Mouse (Mus musculus): Measurements from ENCODE around the gene Dennd2c. TPM values are rescaled to one million over a fixed set of nuclear protein-coding genes. Genes with fewer than 3 reads are reported as not detected.
"Not testable (repeated sequence)": the region's sequence is repeated elsewhere in the genome, so short reads cannot be mapped to it uniquely, and the experiment has no call there.

The Dennd2c gene
- polyA plus RNA-seq, 1 experiment from 2014 or later: 7.8 TPM

- Histone ChIP-seq H3K4me1 (replicated peaks) (peaks cover 33% of the 10 kb centered on the region), H3K9me3 (replicated peaks) (no peaks in the 10 kb centered on the region), H3K27me3 (no peaks in the 10 kb centered on the region), H3K9ac (peak overlapping the region; percentile 22; the same call in 1 of the 2 replicates), H3K4me2 (peak overlapping the region; percentile 62), H3K36me3 (replicated peaks) (no peaks in the 10 kb centered on the region), H3K27ac (replicated peaks) (peak overlapping the region; percentile 88), H3K4me3 (replicated peaks) (peak overlapping the region; percentile 21)
- 18% methylated on average over 7 of the region's 7 CpGs for WGBS (ENCODE audit: insufficient replicate concordance)
- peak; percentile 99 for ATAC-seq (ENCODE audit: insufficient read depth)
These were observed 94.0 kb downstream of the Dennd2c start for GRCm38 (mm10) chr3:103196320-103196823.

GRCm38 (mm10) chr3:103199386-103199785 is 97.0 kb downstream of the Dennd2c start:
- ATAC-seq (ENCODE audit: insufficient read depth): no peak
- H3K27ac ChIP-seq (replicated peaks): no peak overlapping the region
- H3K4me2 ChIP-seq: no peak overlapping the region
- no peaks in the 10 kb centered on the region for H3K9me3 ChIP-seq (replicated peaks)
- no peaks in the 10 kb centered on the region for H3K27me3 ChIP-seq
- H3K4me3 ChIP-seq (replicated peaks): no peak overlapping the region
- no peak overlapping the region for H3K9ac ChIP-seq
- H3K36me3 ChIP-seq (replicated peaks): no peaks in the 10 kb centered on the region
- peaks cover 33% of the 10 kb centered on the region for H3K4me1 ChIP-seq (replicated peaks)
- WGBS (ENCODE audit: insufficient replicate concordance): 81% methylated on average over 5 of the region's 5 CpGs

GRCm38 (mm10) chr3:103201105-103201504 is 98.7 kb downstream of the Dennd2c start:
- not testable (repeated sequence) for ATAC-seq (ENCODE audit: insufficient read depth); H3K4me3 ChIP-seq (replicated peaks); H3K9ac ChIP-seq; H3K9me3 ChIP-seq (replicated peaks); H3K27ac ChIP-seq (replicated peaks); H3K27me3 ChIP-seq; H3K36me3 ChIP-seq (replicated peaks); H3K4me2 ChIP-seq
- H3K4me1 ChIP-seq (replicated peaks): peaks cover 18% of the 10 kb centered on the region
- 84% methylated on average over 7 of the region's 7 CpGs for WGBS (ENCODE audit: insufficient replicate concordance)

- WGBS (ENCODE audit: insufficient replicate concordance): 84% methylated on average over 1 of the region's 1 CpGs
- no peak overlapping the region for H3K27ac ChIP-seq (replicated peaks)
- H3K36me3 ChIP-seq (replicated peaks): no peaks in the 10 kb centered on the region
- no peaks in the 10 kb centered on the region for H3K27me3 ChIP-seq
- no peak overlapping the region for H3K4me3 ChIP-seq (replicated peaks)
- no peaks in the 10 kb centered on the region for H3K4me1 ChIP-seq (replicated peaks)
- H3K9ac ChIP-seq: no peak overlapping the region
- H3K4me2 ChIP-seq: no peak overlapping the region
- no peak for ATAC-seq (ENCODE audit: insufficient read depth)
- H3K9me3 ChIP-seq (replicated peaks): no peaks in the 10 kb centered on the region
These were observed 101.2 kb downstream of the Dennd2c start for GRCm38 (mm10) chr3:103203554-103203953.

GRCm38 (mm10) chr3:103204445-103204844 is 102.0 kb downstream of the Dennd2c start:
- Histone ChIP-seq H3K4me1 (replicated peaks) (no peaks in the 10 kb centered on the region), H3K4me2 (no peak overlapping the region), H3K27me3 (no peaks in the 10 kb centered on the region), H3K36me3 (replicated peaks) (no peaks in the 10 kb centered on the region), H3K4me3 (replicated peaks) (no peak overlapping the region), H3K9ac (no peak overlapping the region), H3K27ac (replicated peaks) (no peak overlapping the region), H3K9me3 (replicated peaks) (no peaks in the 10 kb centered on the region)
- 80% methylated on average over 3 of the region's 3 CpGs for WGBS (ENCODE audit: insufficient replicate concordance)
- no peak for ATAC-seq (ENCODE audit: insufficient read depth)

- Histone ChIP-seq H3K27ac (replicated peaks) (no peak overlapping the region), H3K4me3 (replicated peaks) (no peak overlapping the region), H3K36me3 (replicated peaks) (no peaks in the 10 kb centered on the region), H3K4me2 (no peak overlapping the region), H3K9me3 (replicated peaks) (no peaks in the 10 kb centered on the region), H3K4me1 (replicated peaks) (no peaks in the 10 kb centered on the region), H3K9ac (no peak overlapping the region), H3K27me3 (no peaks in the 10 kb centered on the region)
- ATAC-seq (ENCODE audit: insufficient read depth): peak; percentile 31; the same call in 1 of the 2 replicates
- 39% methylated on average over 6 of the region's 6 CpGs for WGBS (ENCODE audit: insufficient replicate concordance)
These were observed 104.0 kb downstream of the Dennd2c start for GRCm38 (mm10) chr3:103206393-103206792.

GRCm38 (mm10) chr3:103207749-103208148 is 105.3 kb downstream of the Dennd2c start:
- ATAC-seq (ENCODE audit: insufficient read depth): no peak
- H3K27ac ChIP-seq (replicated peaks): no peak overlapping the region
- 0 out of 2 replicates have a peak, but pooled peaks cover 2% of the 10 kb centered on the region for H3K4me1 ChIP-seq (replicated peaks)
- H3K4me2 ChIP-seq: no peak overlapping the region
- no peaks in the 10 kb centered on the region for H3K27me3 ChIP-seq
- no peak overlapping the region for H3K4me3 ChIP-seq (replicated peaks)
- no peak overlapping the region for H3K9ac ChIP-seq
- H3K36me3 ChIP-seq (replicated peaks): no peaks in the 10 kb centered on the region
- H3K9me3 ChIP-seq (replicated peaks): no peaks in the 10 kb centered on the region
- WGBS (ENCODE audit: insufficient replicate concordance): 59% methylated on average over 5 of the region's 5 CpGs

- H3K4me1 ChIP-seq (replicated peaks): 0 out of 2 replicates have a peak, but pooled peaks cover 3% of the 10 kb centered on the region
- no peaks in the 10 kb centered on the region for H3K36me3 ChIP-seq (replicated peaks)
- no peaks in the 10 kb centered on the region for H3K27me3 ChIP-seq
- H3K4me3 ChIP-seq (replicated peaks): no peak overlapping the region
- no peak overlapping the region for H3K27ac ChIP-seq (replicated peaks)
- WGBS (ENCODE audit: insufficient replicate concordance): 63% methylated on average over 2 of the region's 2 CpGs
- H3K9ac ChIP-seq: no peak overlapping the region
- H3K4me2 ChIP-seq: no peak overlapping the region
- ATAC-seq (ENCODE audit: insufficient read depth): no peak
- H3K9me3 ChIP-seq (replicated peaks): no peaks in the 10 kb centered on the region
These were observed 105.8 kb downstream of the Dennd2c start for GRCm38 (mm10) chr3:103208237-103208636.

- Histone ChIP-seq H3K36me3 (replicated peaks) (no peaks in the 10 kb centered on the region), H3K9me3 (replicated peaks) (no peaks in the 10 kb centered on the region), H3K27me3 (no peaks in the 10 kb centered on the region), H3K4me3 (replicated peaks) (no peak overlapping the region), H3K4me1 (replicated peaks) (0 out of 2 replicates have a peak, but pooled peaks cover 3% of the 10 kb centered on the region), H3K9ac (no peak overlapping the region), H3K27ac (replicated peaks) (no peak overlapping the region), H3K4me2 (no peak overlapping the region)
- no peak for ATAC-seq (ENCODE audit: insufficient read depth)
- 50% methylated on average over 2 of the region's 2 CpGs for WGBS (ENCODE audit: insufficient replicate concordance)
These were observed 108.7 kb downstream of the Dennd2c start for GRCm38 (mm10) chr3:103211101-103211500.

- 13% methylated on average over 1 of the region's 1 CpGs for WGBS (ENCODE audit: insufficient replicate concordance)
- ATAC-seq (ENCODE audit: insufficient read depth): no peak
- Histone ChIP-seq H3K4me1 (replicated peaks) (0 out of 2 replicates have a peak, but pooled peaks cover 3% of the 10 kb centered on the region), H3K4me3 (replicated peaks) (no peak overlapping the region), H3K4me2 (no peak overlapping the region), H3K9ac (no peak overlapping the region), H3K9me3 (replicated peaks) (no peaks in the 10 kb centered on the region), H3K27me3 (no peaks in the 10 kb centered on the region), H3K27ac (replicated peaks) (no peak overlapping the region), H3K36me3 (replicated peaks) (no peaks in the 10 kb centered on the region)
These were observed 109.7 kb downstream of the Dennd2c start for GRCm38 (mm10) chr3:103212142-103212541.

- 65% methylated on average over 5 of the region's 5 CpGs for WGBS (ENCODE audit: insufficient replicate concordance)
- no peak for ATAC-seq (ENCODE audit: insufficient read depth)
- H3K27ac ChIP-seq (replicated peaks): no peak overlapping the region
These were observed 111.1 kb downstream of the Dennd2c start for GRCm38 (mm10) chr3:103213537-103213936.

More at GRCm38 (mm10) chr3:103213537-103213936, 111.1 kb downstream of the Dennd2c start:
- no peaks in the 10 kb centered on the region for H3K9me3 ChIP-seq (replicated peaks)
- no peaks in the 10 kb centered on the region for H3K36me3 ChIP-seq (replicated peaks)
- H3K9ac ChIP-seq: no peak overlapping the region
- H3K4me3 ChIP-seq (replicated peaks): no peak overlapping the region
- 0 out of 2 replicates have a peak, but pooled peaks cover 3% of the 10 kb centered on the region for H3K4me1 ChIP-seq (replicated peaks)
- no peak overlapping the region for H3K4me2 ChIP-seq
- H3K27me3 ChIP-seq: no peaks in the 10 kb centered on the region

Measured in liver, embryonic 15.5 days (tissue).